Mouse (Mus musculus) ES-Bruce4 (cell line): Measurements from ENCODE around the gene Ralb.

Experiments used
- CTCF ChIP-seq: IDR thresholded peaks from one replicate; pipeline ENCODE4 v1.8.1; 2011; ENCODE audit warnings: low read depth, low read length
- EP300 ChIP-seq: IDR thresholded peaks from 2 replicates; pipeline ENCODE4 v1.6.1; 2011; ENCODE audit warnings: low read depth, low read length; ENCODE audit not compliant: insufficient read depth
- POLR2A ChIP-seq: IDR thresholded peaks from one replicate; pipeline ENCODE4 v1.8.1; 2011; ENCODE audit warnings: low read length; ENCODE audit not compliant: insufficient read depth

DNA sequence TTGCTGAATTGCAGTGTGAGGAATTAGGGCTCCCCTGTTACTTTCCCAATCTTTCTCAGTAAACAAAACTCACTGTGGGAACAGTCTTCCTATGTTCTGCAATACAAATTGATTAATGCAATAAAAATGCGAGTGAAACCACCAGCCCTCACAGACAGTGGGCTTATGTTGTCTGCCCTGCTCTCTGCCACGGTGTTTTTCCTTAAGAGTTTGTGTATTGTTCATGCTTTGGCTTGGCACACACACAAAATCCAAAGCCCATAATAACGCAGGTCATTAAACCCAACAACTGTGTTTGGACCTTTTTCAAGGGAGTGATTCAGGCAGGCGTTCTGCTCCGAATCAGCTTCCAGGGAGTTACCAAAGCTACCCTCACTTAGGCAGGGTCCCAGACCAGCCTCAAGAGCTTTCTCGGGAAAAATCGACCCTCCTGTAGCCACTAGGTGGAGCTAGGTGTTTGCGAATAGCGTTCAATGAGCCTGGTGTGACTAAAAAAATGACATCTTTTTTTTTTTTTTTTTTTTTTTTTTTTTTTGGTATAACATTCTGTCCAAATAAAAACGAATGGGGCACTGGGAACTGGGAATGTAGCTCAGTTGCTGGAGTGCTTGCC, 46.5 kb downstream of the Ralb start:
- TF ChIP-seq POLR2A (no peak), CTCF (peak; percentile 59), EP300 (no peak)
